Mouse (Mus musculus) adrenal gland, adult 18-20 months (tissue): ENCODE data around the gene Pdk2. TPM values are rescaled to one million over a fixed set of nuclear protein-coding genes. Genes with fewer than 3 reads are reported as not detected.
A peak's percentile ranks its signal among the peaks of the same experiment; 100 is the strongest.

Experiments
- DNase-seq, 2 experiments: peaks; one replicate each; pipeline ENCODE4 v3.0.0; 2021 to 2022; ENCODE audit warnings: low spot score in 2 of 2
- total RNA-seq, 2 experiments: library from RNA; stranded (reverse); gene quantifications; 1 replicate in 1 of 2; 2 replicates in 1 of 2; pipeline ENCODE4 v1.2.3; 2021

Gene Pdk2
- total RNA-seq, 2 experiments from 2014 or later = 84.1 to 111 TPM

DNA sequence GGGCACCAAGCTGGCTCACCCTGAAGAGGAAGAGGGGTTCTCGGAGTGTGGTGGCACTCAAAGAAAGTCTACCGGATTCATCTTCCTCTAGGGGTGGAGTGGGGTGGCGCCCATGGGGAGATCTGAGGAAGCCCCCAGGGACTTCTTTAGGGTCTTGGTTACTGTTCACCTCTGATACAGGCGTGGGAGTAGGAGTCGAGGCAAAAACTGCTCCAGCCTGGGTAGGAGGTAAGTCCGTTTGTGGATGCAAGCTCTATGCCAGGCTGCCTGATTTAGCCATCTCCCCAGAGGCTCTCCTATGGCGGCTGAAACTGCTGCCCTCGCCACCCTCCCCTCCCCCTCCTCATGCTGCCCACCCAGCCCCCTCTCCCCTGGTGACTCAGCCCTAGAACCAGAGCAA, 31.0 kb upstream of the Pdk2 start:
- no peak for DNase-seq

DNA sequence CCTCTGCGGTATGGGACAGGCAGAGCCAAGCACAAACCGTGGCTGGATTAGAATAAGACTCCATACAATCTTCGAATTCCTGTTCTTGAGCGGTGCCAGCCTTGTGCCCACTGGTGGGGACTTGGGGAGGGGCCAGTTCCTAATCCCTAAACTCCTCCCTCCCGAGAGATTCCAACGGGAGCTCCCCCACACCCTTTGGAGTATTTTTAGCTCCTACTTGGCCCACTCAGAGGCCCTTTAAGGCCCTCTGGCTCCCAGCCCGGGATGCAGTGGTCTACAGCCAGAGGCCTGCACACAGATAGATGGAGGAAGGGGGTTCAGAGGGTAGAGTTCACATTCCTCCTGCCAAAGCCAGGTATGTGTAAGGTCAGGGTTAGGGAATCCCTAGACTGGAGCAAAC, 30.1 kb upstream of the Pdk2 start:
- DNase-seq = no peak

DNA sequence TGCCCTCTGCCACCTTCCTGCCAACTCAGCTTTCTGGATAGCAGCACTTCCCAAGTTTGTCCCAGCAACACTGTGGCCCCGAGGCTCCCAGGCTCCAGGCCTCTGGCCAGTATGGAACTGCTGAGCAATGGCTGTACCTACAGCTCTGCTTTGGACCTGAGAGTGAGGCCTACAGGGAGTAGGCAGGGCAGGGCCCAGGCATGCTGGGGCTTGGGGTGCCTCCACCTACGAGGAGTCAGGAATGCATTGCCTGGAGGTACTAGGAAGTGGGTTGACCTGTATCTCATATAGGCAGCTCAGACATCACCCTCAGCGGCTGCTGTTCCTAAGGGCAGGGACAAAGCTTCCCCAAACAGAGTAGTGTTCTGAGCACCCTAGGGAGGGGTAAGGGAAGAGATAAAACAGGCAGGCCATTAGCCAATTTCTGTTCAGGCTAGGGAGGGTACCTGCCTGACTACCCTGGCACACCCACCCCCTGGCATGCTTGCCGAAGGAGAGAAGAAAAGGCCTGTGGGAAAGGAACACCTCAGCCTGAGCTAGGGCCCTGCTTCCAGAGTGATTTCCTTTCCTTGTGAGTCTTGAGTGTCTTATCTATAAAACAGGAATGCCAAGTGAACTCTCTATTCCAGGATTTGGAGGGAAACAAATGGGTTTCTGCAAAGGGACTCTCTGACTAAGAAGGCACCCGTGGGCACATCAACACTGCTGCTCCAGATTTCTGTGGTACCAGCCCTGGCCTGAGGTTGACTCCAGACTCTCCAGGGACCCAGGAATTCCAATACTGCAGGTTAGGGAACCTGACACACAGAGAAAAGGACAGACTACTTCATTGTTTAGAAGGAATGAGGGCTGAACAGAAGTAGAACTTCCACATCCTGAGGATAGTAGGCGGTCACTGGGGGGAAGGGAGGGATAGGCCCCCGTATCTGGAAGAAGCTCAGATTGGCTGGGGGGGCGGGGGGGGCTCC, 29.3 kb upstream of the Pdk2 start:
- DNase-seq = no peak

DNA sequence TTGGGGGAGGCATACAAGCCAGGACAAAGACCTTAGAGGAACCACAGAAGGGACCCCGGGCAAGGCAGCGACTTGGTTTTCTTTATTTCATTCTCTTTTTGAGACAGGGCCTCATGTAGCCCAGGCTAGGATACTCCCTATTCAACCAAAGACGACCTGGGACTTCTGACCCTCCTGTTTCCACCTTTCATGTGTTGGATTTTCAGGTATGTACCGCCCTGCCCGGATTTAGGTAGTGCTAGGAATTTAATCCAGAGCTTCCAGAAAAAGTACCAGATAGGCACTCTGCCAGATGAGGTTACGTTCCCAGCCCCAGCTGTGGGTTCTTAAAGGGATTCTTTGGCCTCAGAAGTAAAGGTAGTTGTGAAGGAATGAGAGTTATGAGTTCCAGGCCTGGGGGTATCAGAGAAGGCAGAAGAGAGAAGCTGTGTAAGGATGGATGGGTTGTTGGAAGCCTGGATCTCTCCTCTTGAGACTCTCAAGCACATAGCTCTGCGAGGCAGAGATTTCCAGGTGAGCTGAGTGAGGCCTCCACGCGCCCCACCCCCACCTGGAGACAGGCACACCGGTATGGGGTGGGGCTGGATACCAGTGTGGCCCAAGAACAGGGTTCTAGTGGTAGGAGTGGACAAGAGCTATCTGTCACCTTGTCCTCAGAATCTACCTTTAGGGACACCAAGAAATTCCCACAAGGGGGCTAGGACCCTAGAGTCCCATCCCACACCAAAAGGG, 28.2 kb upstream of the Pdk2 start:
- no peak for DNase-seq

DNA sequence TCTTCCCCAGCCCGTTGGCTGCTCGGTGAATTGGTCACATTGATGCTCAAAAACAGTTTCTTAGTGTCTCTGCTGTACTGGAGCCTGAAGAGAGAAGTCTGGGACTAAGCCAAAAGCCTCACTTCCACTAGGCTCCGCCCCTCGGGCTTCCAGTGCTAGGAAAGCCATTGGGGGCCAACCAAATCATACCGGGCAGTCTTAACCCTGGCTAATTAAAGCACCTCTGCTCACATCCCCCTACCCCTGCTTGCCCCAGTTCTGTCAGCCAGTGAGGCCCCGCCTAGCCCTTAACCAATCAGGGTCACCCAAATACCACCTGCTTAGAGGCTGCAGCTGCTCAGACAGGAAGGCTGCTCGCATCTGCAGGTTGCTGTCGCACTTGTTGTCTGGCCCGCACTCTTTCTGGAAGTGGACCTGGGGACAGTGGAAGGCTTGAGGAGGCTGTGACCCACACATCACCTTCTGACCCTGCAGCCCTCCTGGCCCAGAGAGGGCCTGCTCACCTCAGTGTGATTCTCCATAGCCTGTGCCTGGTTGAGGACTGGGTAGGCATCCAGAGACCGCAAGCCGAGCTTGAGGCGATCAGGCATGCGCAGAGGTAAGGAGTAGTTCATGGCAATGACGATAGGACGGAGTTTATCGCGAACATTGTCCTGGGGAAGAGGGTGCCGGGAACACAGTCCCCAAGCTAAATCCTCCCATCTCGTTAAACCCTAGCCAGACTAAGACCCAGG, 15.8 kb upstream of the Pdk2 start:
- no peak for DNase-seq

DNA sequence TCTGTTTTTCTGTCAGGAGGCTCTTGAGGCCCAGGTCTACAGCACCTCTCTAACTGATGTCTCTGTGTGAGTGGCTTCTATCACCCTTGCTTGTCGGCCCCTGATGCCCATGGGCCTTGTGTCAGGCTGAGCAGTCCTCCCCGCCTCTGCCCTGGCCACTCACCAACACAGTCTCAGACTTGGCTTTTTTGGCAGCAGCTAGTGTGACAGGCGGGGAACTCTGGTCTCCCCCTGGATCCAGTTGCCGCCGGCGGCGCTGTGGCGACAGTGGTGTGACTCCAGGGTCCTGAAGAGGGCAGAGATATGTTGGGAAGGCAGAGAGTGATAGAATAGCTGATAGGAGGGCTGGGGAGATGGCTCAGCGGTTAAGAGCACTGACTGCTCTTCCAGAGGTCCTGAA, 11.9 kb upstream of the Pdk2 start:
- DNase-seq = no peak

DNA sequence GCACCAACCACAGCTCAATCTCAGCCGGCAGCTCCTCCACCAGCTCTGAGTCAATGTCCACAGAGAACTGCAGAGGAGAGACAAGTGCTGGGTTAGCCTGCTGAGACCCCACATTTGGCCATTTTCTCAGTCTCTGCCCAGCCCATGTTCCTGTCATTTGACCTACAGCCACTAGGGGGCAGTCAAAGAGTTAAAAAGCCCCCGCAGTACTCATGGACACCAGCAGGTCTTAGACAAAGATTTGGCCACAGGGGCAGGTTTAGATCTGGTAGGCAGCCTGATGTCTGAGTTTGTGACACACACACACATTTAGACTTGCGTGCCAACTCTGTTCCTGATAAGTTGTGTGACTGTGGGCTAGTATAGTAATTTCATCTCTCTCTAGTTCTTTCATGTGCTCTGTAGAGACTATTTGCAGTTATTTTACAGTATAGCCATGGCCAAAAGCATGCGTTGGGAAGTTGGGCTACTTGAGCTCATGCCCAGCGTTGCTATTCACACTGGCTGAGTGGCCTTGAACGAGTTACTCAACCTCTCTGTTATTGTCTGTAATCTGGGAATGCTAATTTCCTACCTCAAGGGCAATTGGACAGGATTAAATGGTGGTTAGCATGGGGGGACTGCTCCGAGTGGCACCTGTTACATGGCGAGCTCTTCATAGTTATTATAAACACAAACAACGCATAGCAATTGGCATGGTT, 6.0 kb upstream of the Pdk2 start:
- DNase-seq = peak; percentile 53

DNA sequence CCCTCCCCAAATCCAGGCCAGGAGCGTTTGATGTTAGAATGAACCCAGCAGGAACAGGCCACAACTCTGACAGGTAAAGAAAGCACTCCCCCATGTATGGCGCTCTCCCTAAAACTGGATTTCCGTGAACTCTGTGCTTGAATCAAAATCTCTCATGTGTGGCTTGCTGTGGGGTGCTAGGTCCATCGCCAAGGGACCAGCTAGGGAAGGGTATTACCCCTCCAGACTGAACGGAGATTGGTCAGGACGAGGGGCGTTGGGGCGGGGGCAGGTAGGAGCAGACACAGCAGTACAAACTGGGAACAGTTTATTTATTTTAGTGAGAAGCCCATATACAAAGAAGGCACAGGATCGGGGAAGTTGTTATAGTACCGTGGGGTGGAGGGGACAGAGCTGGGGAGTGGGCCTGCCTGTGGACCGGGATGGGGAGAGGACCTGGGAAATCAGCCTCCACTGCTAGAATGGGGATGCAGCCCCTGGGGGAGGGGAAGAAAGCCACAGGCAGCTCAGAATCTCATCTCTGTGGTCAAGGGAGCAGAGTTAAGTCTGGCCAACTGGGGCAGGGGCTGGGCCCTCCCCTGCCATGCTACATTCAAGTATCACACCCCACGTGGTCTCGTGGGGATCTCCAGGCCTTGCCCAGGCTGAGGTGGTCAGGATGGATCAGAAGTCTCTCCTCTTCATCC, 3.2 kb upstream of the Pdk2 start:
- no peak for DNase-seq

DNA sequence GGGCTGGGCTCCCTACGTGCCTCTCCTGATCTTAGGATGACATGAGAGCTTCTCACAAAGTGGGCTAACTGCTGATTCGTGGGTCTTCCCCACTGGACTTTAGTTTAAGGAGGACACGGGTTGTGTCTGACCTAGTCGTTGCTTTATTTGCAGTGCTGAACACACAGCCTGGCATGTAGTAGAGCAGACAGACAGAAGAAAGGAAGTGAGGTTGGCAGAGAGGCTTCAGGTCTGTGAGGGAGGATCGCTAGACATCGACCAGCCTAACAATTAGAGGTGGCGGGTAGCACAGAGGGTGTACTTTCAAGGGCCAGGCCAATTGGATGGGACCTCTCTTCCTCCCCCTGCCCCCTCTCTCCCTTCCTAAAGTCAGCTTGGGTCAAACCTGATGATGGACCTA, 2.5 kb upstream of the Pdk2 start:
- DNase-seq = no peak

DNA sequence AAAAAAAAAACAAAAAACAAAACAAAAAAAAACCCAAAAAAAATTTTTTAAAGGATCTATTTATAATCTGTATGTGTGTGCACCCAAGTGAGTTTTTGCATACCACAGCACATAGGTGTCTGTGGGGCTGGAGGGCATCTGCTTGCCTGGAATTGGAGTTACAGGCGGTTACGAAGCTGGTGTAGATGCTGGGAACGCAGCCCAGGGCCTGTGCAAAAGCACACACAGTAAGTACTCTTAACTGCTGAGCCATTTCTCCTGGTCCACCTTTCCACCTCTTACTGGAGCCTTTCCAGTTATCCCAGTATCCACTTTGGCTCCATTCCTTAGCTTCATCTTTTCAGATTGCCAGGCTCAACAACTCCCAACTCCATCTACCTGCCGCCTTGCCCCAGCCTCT, 1.9 kb upstream of the Pdk2 start:
- no peak for DNase-seq

DNA sequence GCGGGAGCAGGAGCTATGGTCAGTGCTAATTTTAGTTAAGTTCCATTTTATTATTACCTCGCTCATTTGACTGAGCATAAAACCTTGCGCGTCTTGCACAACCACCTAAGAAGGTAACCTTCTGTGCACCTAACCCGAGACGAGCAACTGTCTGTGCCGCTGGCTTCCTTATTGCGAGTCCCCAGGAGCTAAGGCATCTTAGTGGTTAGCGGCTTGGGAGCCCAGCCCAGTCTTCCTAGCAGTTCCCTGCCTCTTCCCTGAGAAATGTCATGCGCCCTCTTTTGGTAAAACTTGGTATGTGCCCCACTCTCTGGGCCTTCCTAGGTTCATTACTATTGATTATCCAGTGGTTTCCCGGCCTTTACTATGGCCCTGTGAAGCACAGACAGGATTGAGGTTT, 942 bp upstream of the Pdk2 start:
- DNase-seq = peak; percentile 77 to 82

DNA sequence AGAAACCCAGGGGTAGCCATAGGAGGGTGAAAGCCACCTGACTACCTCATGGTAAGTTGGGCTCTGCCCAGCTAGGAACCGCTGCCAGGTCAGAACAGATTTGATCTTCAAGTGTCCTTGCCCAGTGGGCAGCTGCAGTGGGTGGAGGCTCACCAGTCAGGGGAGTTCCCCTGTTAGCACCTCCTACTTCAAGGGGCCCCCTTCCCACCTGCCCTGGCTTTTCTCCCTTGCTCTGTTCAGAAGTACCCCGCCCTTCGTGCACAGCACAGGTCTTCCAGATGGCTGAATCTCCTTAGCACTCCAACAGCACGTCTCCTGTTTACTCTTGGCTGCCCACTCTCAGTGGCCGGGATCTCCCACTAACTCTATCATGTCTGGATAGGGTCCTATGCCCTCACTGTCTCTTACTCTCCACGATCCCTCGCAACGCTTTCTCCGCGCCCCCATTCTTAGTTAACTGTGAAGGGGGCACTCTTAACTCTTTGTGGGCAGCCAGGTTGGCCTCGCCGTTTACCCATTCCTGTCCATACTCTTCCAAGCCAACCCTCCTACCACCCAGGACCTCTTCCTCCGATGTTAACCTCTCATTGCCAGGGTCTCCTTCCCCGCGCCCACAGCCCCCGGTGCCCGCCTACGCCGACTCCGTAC, 539 bp downstream of the Pdk2 start:
- peak; percentile 39 to 51 for DNase-seq

DNA sequence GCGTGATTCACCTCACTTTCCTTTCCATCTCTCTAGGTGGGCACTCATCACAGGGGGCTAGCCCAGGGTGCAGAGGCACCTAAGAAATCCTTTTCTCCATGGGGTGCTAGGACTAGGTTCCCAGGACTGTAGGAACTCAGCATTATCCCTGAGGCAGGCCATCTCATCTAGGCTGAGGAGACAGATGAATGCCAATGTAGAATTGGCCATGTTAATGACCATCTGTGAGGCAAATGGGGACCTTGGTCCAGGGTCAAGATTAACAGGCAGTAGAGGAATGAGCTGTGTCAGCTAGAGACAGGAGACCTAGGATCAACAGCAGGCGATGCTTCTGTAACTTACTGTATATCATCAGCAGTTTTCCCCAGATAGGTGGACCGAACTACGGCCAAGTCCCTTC, 1.4 kb downstream of the Pdk2 start:
- no peak for DNase-seq

DNA sequence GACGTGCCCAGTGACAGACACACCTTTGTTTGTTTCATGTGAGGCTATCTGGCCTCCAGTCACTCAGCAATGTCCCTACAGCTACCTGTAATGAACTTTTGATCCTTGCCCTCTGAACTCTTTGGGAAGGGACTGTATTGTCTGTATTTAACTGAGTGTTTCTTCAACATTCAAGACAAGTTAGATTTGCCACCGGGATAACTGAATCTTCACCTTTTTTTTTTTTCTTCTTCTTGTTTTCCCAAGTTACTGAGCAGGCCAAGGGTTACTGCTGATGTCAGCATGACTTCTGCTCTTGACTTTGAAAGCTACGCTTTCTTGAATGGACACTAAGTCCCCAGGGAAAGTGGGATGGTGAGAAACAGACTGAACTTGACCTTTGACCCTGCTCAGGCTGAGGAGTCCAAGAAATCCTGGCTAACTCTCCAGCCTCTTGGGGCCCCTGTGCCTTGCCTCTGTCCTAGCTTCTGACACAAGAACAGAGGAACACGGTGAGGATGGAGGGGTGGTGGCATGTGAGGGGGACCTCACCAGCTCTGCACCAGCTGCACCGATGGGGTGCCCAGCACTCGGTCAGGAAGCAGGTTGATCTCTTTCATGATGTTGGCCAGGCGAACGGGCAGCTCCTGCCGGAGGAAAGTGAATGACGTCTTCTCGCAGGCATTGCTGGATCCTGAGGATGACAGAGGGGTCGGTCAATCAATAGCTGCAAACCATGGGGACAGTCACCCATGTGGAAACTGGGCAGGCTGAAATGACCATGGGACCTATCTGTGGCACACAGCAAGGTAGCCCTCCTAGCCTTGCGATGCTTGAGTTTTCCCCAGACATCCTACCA, 2.1 kb downstream of the Pdk2 start:
- DNase-seq = no peak

DNA sequence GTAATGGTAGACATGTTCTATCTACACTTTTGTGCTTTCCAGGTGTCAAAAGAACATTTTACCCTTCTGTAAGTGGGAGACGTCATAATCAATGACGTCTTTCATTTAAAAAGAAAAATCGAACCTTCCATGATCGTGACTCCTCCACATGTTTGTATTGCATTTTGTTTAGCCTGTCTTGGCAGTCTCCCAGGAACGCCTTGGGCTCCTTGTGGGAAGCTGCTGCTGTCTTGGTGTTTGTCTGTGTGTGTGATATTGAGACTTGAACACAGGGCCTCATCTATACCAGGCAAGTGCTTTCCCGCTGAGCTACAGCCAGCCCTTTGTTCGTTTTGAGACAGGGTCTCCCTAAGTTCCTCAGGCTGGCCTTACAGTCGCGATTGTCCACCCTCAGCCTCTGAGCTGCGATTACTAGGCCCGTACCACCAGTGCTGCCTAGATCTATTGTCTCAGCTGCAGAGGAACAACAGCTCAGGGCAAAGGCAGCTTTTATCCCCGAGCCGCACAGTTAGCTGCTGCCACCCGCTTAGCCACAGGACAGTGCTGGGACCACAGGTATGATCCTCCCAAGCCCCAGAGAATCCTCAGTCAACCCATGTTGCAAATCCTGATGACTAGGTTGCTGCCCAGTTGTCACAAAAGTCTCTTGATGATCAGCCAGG, 2.9 kb downstream of the Pdk2 start:
- no peak for DNase-seq

DNA sequence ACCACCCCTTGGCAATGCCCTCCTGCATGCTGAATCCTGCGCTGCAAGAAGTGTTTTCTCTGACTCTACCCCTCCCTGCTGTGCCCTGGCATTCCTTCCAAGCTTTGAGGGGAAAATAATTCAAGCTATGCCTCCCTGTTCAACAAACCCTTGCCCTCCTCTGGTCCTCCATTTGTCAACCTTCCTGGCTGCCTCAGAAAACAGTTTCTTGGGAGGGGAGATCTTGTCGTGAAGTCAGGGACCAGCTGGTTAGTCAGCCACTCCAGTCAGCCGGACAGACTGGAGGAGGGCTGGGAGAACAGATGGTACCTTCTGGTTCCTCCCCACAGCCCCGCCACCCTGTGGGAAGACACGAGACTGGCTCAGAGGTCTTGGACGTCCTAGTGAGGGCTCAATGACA, 3.8 kb downstream of the Pdk2 start:
- no peak for DNase-seq

DNA sequence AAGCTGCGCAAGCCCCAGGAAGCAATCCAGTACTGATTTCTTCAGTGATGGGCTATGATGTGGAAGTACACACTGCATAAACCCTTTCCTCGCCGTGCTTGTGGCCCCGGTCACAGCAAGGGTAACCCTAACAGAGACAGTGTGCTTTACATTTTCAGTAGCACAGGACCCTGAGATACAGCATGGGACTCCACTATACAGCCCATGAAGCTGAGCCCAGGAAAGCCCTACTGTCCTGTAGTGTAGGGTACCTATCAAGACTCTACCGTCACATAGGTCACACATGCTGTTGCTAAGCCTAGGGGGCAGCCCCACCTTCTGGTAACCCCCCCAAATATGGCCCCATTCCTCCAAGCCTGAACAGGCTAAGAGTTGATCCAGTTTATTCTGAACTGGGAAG, 4.6 kb downstream of the Pdk2 start:
- no peak for DNase-seq

DNA sequence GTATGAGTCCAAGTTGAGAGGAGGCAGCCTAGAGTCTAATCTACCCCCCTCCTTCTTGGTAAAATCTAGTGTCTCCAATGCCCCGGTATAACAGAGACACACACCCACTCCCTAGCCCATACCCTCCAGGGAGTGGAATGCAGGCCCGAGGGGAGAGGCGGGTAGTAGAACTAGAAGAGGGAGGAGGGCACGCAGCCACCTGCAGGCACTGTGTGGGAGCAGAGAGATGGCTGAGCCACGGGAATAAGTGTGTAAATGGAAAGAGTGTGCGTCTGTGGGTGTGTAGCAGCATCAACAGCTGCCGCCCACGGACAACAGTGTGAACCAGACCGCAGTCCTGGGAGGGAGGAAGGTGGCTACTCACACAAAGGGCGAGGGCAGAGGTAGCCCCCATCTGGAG, 6.3 kb downstream of the Pdk2 start:
- no peak for DNase-seq

DNA sequence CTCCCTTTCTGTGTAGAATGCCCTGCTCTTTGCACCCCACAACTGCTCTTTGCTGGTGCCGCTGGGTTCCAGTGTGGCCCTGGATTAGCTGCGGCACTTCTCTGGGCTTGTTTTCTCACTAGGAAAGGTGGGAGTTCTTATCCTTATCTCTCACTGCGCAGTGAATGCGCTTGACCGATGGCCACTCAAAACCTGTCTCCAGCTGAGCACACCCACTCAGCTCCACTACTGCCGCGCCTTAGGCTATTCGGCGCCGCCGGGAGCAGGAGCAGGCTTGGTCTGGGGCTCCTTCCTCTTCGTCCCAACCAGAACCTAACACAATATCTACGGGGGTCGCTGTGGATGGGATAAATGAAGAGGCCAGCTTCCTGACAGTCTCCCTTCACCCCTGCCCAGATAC, 7.5 kb downstream of the Pdk2 start:
- no peak for DNase-seq
